Mouse (Mus musculus) urinary bladder, postnatal 25 days (tissue): Measurements from ENCODE around the gene Tbx1.

ENCODE experiments used
- DNase-seq: peaks from one replicate; pipeline ENCODE4 v3.0.0; 2022; ENCODE audit warnings: low spot score

The Tbx1 gene

GRCm38 (mm10) chr16:18586906-18587546, 3.4 kb downstream of the Tbx1 start:
- DNase-seq = no peak

- DNase-seq = no peak
Observed at GRCm38 (mm10) chr16:18586076-18586905, 4.2 kb downstream of the Tbx1 start.

DNA sequence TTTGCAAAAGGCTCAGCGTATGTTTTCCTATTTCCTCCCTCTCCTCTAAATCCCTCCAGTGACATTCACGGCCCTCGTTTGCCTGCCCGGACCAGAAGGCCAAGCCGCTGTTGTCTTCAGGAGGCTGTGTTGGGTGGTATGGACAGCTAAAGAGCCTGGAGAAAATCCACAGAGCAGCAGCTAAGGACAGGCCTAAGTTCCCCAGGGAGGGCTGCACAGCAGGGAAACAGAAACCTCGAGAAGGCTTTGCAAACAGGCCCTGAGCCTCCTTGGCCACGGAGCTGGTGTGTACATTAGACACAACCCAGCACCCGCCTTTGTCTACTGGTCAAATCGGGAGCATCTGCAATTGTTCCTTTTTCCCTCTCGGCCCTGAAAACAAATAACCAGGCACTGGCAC, 4.8 kb downstream of the Tbx1 start:
- no peak for DNase-seq

- DNase-seq = no peak
Observed at GRCm38 (mm10) chr16:18584901-18585510, 5.5 kb downstream of the Tbx1 start.

DNA sequence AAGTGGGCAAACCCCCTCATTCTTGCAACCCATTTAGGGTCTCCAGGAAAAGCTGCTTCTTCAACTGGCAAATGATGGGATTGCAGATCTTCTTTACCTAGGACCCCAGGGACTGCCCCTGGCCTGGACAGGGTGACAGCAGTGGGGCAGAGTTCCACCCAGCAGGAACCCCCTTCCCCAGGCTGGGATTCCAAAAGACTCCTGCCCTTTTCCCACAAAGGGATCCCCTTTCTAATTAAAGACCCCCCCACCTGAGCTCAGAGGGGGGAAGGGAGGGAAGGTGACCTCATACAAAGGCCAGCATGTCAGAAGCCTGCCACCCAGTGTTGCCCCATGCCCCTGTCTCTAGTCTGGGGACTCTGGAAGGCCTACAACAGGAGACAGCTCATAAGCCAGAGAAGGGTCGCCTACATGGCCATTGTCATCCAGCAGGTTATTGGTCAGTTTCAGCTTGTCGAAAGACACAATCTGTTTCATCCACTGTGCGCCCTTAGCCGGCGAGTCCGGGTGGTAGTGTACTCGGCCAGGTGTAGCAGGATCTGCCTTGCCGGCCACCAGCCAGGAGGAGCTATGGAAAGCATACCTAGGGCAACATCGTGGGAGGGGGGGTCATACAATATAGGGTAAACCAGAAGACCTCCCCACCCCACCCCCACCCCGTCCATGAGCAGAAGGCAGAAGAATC, 6.7 kb downstream of the Tbx1 start:
- no peak for DNase-seq

- DNase-seq = no peak
Observed at GRCm38 (mm10) chr16:18583169-18583568, 7.3 kb downstream of the Tbx1 start.

DNA sequence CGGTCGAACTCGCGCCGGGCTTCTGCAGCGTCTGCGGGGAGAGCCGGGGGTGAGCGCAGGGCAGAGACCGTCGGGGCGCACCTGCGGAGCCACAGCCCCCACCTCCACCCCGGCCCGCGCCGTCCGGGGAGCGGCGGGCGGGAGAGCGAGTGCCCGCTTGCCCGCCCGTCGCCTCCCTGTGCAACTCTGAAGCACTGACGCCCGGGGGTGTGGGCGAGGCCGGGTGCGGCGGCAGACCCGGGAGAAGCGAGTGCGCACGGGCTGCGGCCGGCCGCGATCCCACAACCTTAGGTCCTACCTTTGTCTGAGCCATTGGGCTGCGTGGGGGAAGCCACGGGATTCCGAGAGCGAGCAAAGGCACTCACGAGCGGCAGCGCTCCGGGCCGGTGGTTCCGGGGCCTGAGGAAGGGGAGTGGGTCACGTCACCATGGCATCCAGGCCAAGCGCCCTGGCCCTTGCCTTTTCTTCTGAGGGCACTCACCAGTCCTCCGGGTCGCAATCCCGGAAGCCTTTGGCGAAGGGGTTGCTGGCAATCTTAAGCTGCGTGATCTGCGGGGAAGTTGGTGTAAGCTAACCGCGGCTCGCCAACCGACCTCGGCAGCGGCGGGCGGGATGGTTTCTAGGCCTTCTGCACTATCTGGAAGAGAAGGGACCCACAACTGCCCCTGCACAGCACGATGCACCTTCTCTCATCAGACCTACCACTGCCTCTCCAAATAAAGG, 7.9 kb downstream of the Tbx1 start:
- no peak for DNase-seq

GRCm38 (mm10) chr16:18581623-18582205, 8.8 kb downstream of the Tbx1 start:
- DNase-seq = no peak

DNA sequence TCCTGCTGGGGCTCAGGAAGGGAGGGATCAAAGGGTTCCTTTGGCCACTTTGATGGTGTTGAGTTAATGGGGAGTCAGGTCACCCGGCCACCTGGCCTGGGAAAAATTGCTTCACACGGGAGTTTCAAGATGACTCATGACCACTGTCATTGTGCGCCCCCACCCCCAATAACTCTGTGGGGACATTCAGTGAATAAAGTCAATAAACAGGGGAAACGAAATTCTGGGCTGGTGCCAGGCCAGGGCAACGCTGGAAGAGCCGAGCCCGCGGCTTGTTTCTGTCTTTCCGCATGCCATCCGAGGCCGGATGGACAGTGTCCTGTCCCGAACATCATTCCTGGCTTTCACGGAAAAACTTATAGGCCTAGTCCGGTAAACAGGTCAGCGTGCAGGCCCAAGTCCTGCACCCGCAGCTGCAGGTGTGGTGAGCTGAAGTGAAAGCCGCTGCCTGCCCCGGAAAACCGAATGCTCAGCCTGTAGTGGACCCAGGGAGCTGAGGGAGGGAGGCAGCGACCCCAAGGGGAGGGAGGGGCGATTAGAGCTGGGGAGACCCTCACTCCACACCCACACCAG, 9.3 kb downstream of the Tbx1 start:
- no peak for DNase-seq

GRCm38 (mm10) chr16:18580389-18580788, 10.1 kb downstream of the Tbx1 start:
- no peak for DNase-seq

DNA sequence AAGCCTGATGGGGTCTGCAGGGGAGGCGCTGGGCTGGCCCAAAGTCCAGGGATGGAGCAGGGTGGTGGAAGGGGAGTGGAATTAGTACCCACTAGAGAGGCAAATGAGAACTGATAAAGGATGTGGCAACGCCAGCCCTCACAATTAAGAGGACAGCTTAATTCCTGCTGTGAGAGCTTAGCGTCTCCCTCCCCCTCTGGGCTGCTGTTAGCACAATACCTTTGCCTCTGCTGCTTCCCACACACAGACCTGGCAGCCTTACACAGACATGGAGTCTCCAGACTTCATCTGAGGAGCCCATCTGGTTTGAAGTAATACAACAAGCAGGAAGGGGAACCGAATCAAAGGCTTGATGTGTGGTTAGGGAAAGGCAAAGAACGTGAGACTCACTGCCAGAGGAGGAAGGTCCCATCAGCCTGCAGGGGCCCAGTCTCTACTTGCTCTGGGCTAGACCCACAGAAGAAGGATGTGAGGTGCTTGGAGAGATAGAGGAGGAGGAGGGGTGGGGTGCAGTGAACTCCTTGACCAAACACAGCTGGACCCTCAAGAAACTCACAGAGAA, 12.8 kb downstream of the Tbx1 start:
- DNase-seq = no peak

DNA sequence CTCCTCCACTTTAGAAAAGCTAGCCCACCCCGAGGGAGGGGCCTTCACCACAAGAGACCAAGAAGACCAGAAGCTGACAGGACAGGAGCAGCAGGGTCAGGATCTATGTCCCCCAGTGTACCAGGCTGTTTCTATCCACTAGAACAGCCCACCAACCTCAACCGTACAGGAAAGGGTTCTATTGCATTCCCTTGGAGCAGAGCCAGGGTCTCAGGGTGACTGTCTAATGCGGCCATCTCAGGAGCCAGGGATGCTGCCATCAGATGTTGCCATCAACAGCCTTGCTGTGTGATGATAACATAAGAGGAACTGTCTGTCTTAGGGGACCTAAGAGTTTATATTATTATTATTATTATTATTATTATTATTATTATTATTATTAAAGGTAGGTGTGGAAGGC, 13.4 kb downstream of the Tbx1 start:
- DNase-seq = no peak

DNA sequence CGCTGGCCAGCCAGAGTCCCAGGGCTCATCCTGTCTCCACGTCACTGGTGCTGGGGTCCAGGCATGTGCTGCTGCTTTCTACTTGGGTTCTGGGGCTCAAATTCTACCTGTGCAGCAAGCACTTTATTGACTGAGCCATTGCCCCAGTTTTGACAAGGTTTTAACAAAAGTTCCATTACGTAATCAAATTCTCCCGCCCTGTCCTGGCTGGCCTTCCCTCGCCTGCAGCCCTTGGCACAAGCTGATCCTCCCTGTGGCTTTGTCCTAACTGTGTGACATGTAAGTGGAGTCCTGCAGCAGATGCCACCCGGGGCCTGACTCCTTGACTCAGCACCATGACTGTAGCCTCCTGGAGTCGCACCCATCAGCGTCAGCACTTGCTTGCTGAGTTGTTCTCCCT, 16.3 kb downstream of the Tbx1 start:
- DNase-seq = no peak

DNA sequence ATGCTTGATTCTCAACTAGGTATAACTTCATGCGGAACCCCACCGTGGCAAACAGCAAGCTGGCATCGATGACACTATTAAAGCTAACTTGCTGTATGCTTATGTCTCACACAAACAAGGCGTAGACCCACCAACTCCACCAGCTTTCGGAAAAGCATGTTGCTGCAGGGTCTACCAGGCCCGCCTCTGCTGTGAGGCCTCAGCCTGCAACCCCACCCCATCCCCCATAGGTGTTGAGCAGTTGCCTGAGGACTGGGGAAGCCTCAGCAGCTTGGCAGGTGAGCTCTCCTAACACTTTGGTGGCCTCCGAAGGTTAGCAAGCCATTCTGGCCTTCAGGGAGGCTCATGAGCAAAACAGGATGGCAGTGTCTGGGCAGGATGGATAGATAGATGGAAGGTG, 21.9 kb downstream of the Tbx1 start:
- no peak for DNase-seq

DNA sequence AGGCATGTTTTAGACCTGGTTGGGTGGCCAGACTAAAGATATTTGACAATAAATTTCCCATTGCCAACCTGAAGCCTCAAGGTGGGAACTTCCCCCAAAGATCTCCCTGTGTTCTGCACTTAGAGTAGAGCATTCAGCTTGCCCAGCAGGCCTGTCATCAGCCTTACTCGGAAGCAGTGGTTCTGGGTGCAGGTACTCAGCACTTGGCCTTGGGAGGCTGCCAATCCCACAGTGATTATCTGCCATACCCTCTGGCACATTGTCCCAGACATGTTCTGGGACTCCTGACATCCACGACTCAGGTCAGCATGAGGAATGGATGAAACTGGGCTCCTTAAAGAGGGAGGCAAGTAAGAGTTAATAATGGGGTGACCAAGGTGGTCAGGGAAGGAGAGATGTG, 26.0 kb downstream of the Tbx1 start:
- no peak for DNase-seq

GRCm38 (mm10) chr16:18556461-18556860, 34.0 kb downstream of the Tbx1 start:
- DNase-seq = no peak

DNA sequence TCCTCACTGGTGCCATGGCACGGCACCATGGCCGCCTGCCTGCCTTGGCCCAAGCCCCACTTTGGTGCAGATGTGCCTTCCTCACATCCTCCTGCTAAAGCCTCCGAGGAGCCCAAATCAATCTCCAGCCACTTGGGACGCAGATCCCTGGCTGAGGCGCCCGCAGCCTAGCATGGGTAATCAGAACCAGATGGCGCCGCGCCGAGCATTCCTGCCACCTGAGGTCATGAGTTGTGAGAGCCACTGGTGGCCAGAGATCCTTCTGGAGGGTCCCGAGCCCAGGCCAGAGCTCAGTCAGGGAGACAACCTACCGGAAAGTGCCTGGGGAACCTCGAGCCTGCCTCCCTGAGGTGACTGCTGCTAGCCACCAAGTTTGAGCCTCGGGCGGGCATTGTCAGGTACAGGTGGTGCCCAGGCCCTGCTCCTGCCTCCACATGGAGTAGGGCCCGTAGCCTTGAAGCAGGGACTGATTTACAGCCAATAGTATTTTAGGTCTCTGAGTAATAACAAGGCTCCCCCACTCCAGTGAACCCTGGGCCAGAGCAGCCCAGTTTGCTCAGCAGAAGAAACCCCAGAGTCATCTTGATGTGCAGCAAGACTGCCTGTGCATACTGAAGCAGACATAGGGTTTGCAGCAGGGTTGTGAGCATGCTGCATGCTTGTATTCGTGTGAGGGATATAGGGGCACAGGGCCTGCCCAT, 35.1 kb downstream of the Tbx1 start:
- DNase-seq = no peak

DNA sequence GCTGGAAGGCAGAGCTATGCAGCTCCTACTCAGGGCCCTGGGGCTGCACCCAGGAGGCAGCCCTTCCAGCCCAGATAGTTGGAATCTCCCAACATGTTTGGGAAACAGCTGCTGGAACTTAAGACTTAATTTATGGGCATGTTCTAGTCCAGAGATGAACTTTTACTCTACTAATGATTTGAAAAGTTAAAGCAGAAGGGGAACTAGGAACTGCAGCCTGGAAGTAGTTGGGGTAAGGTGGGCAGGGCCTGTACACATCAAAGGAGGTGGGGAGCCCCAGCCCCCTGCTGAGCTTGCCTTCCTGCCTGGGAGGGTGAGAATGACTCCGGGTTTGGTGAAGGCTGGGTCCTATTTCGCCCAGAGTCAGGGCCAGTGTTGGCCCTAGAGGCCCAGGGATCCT, 35.8 kb downstream of the Tbx1 start:
- no peak for DNase-seq

GRCm38 (mm10) chr16:18552106-18552710, 38.3 kb downstream of the Tbx1 start:
- DNase-seq = no peak

DNA sequence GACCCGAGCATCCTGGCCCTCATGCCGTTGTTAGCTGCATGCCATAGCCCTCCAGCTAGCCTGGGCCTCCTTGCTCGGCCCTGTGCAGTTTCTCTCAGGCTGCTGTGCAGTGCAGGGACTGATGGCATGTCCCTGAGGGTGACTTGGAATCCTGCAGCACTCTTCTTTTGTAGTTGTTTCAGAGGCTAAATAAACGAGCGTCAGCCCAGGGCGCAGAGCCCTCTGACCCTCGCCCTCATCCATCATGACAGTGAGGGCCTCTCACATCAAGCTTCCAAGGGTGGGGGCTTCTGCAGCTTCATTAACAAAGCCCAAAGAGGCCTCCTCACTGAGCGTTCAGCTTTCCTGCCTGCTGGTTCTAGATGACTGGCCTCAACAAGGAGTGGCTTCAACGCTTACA, 38.9 kb downstream of the Tbx1 start:
- DNase-seq = no peak
